ENCODE assay signal across 29 mouse cellular contexts in the genomic region with DNA sequence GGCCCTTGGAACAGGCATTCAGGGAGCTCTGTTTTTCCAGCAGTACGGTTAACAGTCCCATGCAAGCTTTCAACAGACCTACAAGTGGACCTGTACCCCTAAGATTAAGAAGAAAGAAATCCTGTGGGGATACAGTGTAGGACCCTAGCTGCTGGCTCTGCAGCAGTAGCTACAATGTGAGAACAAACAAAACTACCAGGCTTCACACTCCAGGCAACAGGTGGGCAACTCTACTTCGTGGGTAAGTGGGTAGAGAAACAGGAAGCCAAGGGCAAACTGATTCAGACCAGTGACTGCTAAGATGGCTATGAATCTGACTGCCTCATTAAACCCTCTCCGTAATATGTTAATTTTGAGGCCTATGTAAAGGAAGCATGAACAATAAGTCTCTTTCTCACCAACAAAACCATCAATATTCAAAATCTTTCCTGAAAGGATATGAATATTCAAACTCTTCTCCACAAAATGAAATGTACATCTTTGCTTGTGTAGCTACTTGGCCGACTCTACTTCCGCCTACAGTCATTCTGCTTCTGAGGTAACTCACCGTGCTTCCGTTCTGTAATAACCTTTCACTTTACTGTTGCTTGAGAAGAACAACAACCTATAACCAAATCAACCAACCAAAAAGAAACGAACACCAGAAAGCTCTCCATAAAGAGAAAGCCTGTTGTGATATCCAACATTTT. TPM values are rescaled to one million over a fixed set of nuclear protein-coding genes. Genes with fewer than 3 reads are reported as not detected.
DNase-seq lines count a peak whose midpoint lies in the region; ATAC-seq and TF ChIP-seq lines count a peak whose summit lies in the region.
"Had no signal": no experiment of that assay in that cellular context is flagged by ENCODE, and none has a peak within 500 bp of the region (broad histone marks: within the 10 kb centered on the region; RNA-seq: fewer than 3 reads in every experiment).

No protein-coding gene starts in this region.

- peak in 1 of 2 experiments; percentile 21 for DNase-seq in left cerebral cortex, adult 2 months (ENCODE audit: extremely low spot score in 1 of 2, low spot score in 2 of 2)
- DNase-seq in left cerebral cortex, postnatal 14 days (ENCODE audit: low spot score in 2 of 2) = no peak
- DNase-seq in B cell, adult 2 months = peak; percentile 46 to 51
- DNase-seq in CH12.LX (ENCODE audit: extremely low read depth) = peak; percentile 48
- DNase-seq in naive thymus-derived CD4-positive, alpha-beta T cell, adult 2 months (ENCODE audit: low read depth) = peak; percentile 37
- no peak for DNase-seq in hindbrain, embryonic 10.5 days (ENCODE audit: low spot score)
- DNase-seq in stomach, postnatal 0 days (ENCODE audit: low spot score) = no peak
- DNase-seq: cerebellum, adult 2 months; cerebellum, postnatal 25 days; embryo, embryonic 11 days; gastrocnemius, postnatal 14 days; heart, adult 2 months; heart, postnatal 14 days; kidney, adult 2 months; liver, postnatal 0 days; right cerebral cortex, postnatal 25 days had no signal

- H3K4me1 ChIP-seq in CH12.LX (ENCODE audit: control insufficient read depth in 1 of 2, insufficient read depth in 2 of 2) = peaks cover 0 to 15% of the 10 kb centered on the region in 2 experiments; a peak in 2 of 4 replicates
- H3K4me1 ChIP-seq in hindbrain, embryonic 10.5 days (replicated peaks) = no peaks in the 10 kb centered on the region
- no peaks in the 10 kb centered on the region for H3K4me1 ChIP-seq in stomach, postnatal 0 days (replicated peaks; ENCODE audit: control insufficient read depth, insufficient read depth)
- H3K4me1 ChIP-seq: embryonic facial prominence, embryonic 13.5 days; forebrain, embryonic 13.5 days; hindbrain, embryonic 13.5 days; limb, embryonic 12.5 days; midbrain, embryonic 10.5 days had no signal

- no peak overlapping the region; the same call in 1 of the 2 replicates for H3K4me2 ChIP-seq in CH12.LX (ENCODE audit: insufficient read depth, low read depth, poor library complexity, severe bottlenecking)
- H3K4me2 ChIP-seq in stomach, postnatal 0 days (replicated peaks; ENCODE audit: low read depth) = no peak overlapping the region
- H3K4me2 ChIP-seq: embryonic facial prominence, embryonic 13.5 days; forebrain, embryonic 13.5 days; heart, embryonic 13.5 days; hindbrain, embryonic 13.5 days; limb, embryonic 12.5 days; liver, embryonic 11.5 days had no signal

- dilution Hi-C loops in CH12.LX (cut with MboI; ENCODE audit: extremely low pct_ligation_motif_present, extremely low pct_unique_long_range_greater_than_20kb, low sequenced_read_pairs) = no loop called here

- in situ Hi-C loops in CH12.LX (cut with MboI; ENCODE audit: low pct_ligation_motif_present, low pct_unique_long_range_greater_than_20kb, low sequenced_read_pairs) = no loop called here

- H3K27me3 ChIP-seq in CH12.LX (replicated peaks) = no peaks in the 10 kb centered on the region
- no peaks in the 10 kb centered on the region for H3K27me3 ChIP-seq in hindbrain, embryonic 10.5 days (ENCODE audit: insufficient read depth, poor library complexity, severe bottlenecking)
- no peaks in the 10 kb centered on the region for H3K27me3 ChIP-seq in stomach, postnatal 0 days (ENCODE audit: control insufficient read depth, insufficient read depth, low read length)
- H3K27me3 ChIP-seq: embryonic facial prominence, embryonic 13.5 days; forebrain, embryonic 13.5 days; heart, embryonic 13.5 days; hindbrain, embryonic 13.5 days; limb, embryonic 12.5 days had no signal

- H3K9ac ChIP-seq in CH12.LX (ENCODE audit: insufficient read depth, low read depth) = no peak overlapping the region
- H3K9ac ChIP-seq in stomach, postnatal 0 days (ENCODE audit: low read length) = no peak overlapping the region
- H3K9ac ChIP-seq: embryonic facial prominence, embryonic 13.5 days; forebrain, embryonic 13.5 days; heart, embryonic 13.5 days; hindbrain, embryonic 13.5 days; limb, embryonic 12.5 days; liver, postnatal 0 days had no signal

- no peak for ATAC-seq in cerebellum, adult (ENCODE audit: insufficient number of reproducible peaks, low FRiP score, low TSS enrichment)
- no peak for ATAC-seq in stomach, postnatal 0 days (ENCODE audit: low FRiP score, low TSS enrichment)
- ATAC-seq: forebrain, embryonic 13.5 days; liver, postnatal 0 days; lung, postnatal 0 days; midbrain, embryonic 16.5 days had no signal

- peak overlapping the region; percentile 60 for H3K27ac ChIP-seq in left cerebral cortex, adult 2 months
- H3K27ac ChIP-seq in CH12.LX (ENCODE audit: insufficient read depth, low read depth) = no peak overlapping the region
- no peak overlapping the region for H3K27ac ChIP-seq in hindbrain, embryonic 10.5 days
- H3K27ac ChIP-seq in stomach, postnatal 0 days (replicated peaks) = no peak overlapping the region
- H3K27ac ChIP-seq: embryonic facial prominence, embryonic 13.5 days; forebrain, embryonic 13.5 days; heart, adult 2 months; heart, embryonic 13.5 days; hindbrain, embryonic 13.5 days; kidney, postnatal 0 days; limb, embryonic 12.5 days; midbrain, embryonic 10.5 days had no signal

- H3K4me3 ChIP-seq in left cerebral cortex, adult 2 months = no peak overlapping the region
- no peak overlapping the region for H3K4me3 ChIP-seq in CH12.LX (replicated peaks in 1 of 3; ENCODE audit: low read depth in 2 of 3, low read length in 2 of 3, poor library complexity in 1 of 3)
- no peak overlapping the region for H3K4me3 ChIP-seq in hindbrain, embryonic 10.5 days
- no peak overlapping the region for H3K4me3 ChIP-seq in stomach, postnatal 0 days (ENCODE audit: low read depth, low read length)
- H3K4me3 ChIP-seq: embryonic facial prominence, embryonic 13.5 days; erythroblast, embryonic 14.5 days; forebrain, embryonic 13.5 days; heart, adult 2 months; heart, embryonic 13.5 days; hindbrain, embryonic 13.5 days; limb, embryonic 12.5 days; midbrain, embryonic 10.5 days; myocyte had no signal

- H3K9me3 ChIP-seq in CH12.LX (replicated peaks; ENCODE audit: low read length) = no peaks in the 10 kb centered on the region
- H3K9me3 ChIP-seq in hindbrain, embryonic 10.5 days = no peaks in the 10 kb centered on the region
- H3K9me3 ChIP-seq in stomach, postnatal 0 days (ENCODE audit: control insufficient read depth, low read length) = no peaks in the 10 kb centered on the region
- H3K9me3 ChIP-seq: embryonic facial prominence, embryonic 13.5 days; forebrain, embryonic 13.5 days; heart, embryonic 13.5 days; hindbrain, embryonic 13.5 days; limb, embryonic 12.5 days; midbrain, embryonic 10.5 days had no signal

- H3K36me3 ChIP-seq in CH12.LX (replicated peaks in 1 of 2; ENCODE audit: control insufficient read depth in 1 of 2, insufficient read depth in 1 of 2, low read length in 1 of 2) = peaks cover 3 to 13% of the 10 kb centered on the region in 2 experiments
- H3K36me3 ChIP-seq in hindbrain, embryonic 10.5 days = peaks cover 22% of the 10 kb centered on the region
- H3K36me3 ChIP-seq in stomach, postnatal 0 days (ENCODE audit: control insufficient read depth, insufficient read depth, low read length) = no peaks in the 10 kb centered on the region
- H3K36me3 ChIP-seq: hindbrain, embryonic 13.5 days had no signal

- WGBS in hindbrain, embryonic 10.5 days = 89% methylated on average over 8 of the region's 8 CpGs
- WGBS in stomach, postnatal 0 days = 90% methylated on average over 8 of the region's 8 CpGs

- intact Hi-C loops in left cerebral cortex, adult 2 months (cut with DNase I) = loop anchor here (1.0 to 2.0 kb wide), 3 partner anchors 45 to 143 kb away; no protein-coding TSS in a partner anchor
- intact Hi-C loops in left cerebral cortex, postnatal 14 days (cut with DNase I) = loop anchor here (5.0 kb wide), 2 partner anchors 45 to 130 kb away; no protein-coding TSS in a partner anchor

- no peaks in the 10 kb centered on the region for H3K79me2 ChIP-seq in CH12.LX (replicated peaks; ENCODE audit: control insufficient read depth, extremely low read depth, insufficient read depth, poor library complexity, severe bottlenecking)

- TF ChIP-seq RAD21 in CH12.LX (IDR thresholded peaks at IDR 0.05; ENCODE audit: low read depth, low read length) = no peak

- TF ChIP-seq CTCF in left cerebral cortex, adult 2 months (IDR thresholded peaks at IDR 0.05) = no peak
- no peak for TF ChIP-seq CTCF in CH12.LX (conservative IDR thresholded peaks at IDR 0.05 in 1 of 2, IDR thresholded peaks at IDR 0.05 in 1 of 2; ENCODE audit: low read depth in 2 of 2, low read length in 2 of 2)
- no peak for TF ChIP-seq CTCF in stomach, postnatal 0 days (IDR thresholded peaks at IDR 0.05; ENCODE audit: low read depth)

- no peak; the same call in 1 of the 2 replicates for TF ChIP-seq POLR2A in CH12.LX (IDR thresholded peaks at IDR 0.05; ENCODE audit: low read depth, low read length)

- TF ChIP-seq EP300 in CH12.LX (IDR thresholded peaks at IDR 0.05; ENCODE audit: low read length) = no peak
- no peak for TF ChIP-seq EP300 in stomach, postnatal 0 days (optimal IDR thresholded peaks at IDR 0.05)

TF ChIP-seq in CH12.LX, 34 proteins besides CTCF, POLR2A, EP300 and RAD21 (continues in another document):
- TF ChIP-seq ELF1 (IDR thresholded peaks at IDR 0.05; ENCODE audit: low read depth, low read length) = peak; percentile 70; the same call in 1 of the 2 replicates
- no peak for TF ChIP-seq ETS1 (conservative IDR thresholded peaks at IDR 0.05; ENCODE audit: low read depth, low read length)
- TF ChIP-seq MEF2A (IDR thresholded peaks at IDR 0.05; ENCODE audit: borderline replicate concordance, low read depth, low read length) = no peak
- 0 out of 2 replicates have a peak, but pooled peaks have one; percentile 24 for TF ChIP-seq SIN3A (IDR thresholded peaks at IDR 0.05; ENCODE audit: low read length)
- no peak for TF ChIP-seq MAFK (IDR thresholded peaks at IDR 0.05; ENCODE audit: insufficient replicate concordance, low read length)
- 0 out of 2 replicates have a peak, but pooled peaks have one; percentile 27 for TF ChIP-seq JUND (conservative IDR thresholded peaks at IDR 0.05; ENCODE audit: low read depth, low read length)
- TF ChIP-seq TCF12 (IDR thresholded peaks at IDR 0.05; ENCODE audit: low read depth, low read length) = no peak

RNA-seq across cellular contexts. Expression of gene Zranb3, which starts 25.9 kb away (rescaled TPM):
- total RNA-seq in left cerebral cortex, adult 2 months (2021) = 1 to 10 TPM; 6.8 to 7.8 TPM
- total RNA-seq in left cerebral cortex, postnatal 14 days (2021) = 1 to 10 TPM; 7.7 to 8.0 TPM
- total RNA-seq in CH12.LX (2012; rRNA removed) (9.4 and 12.4 TPM in 2 replicates), CH12.LX (2014; rRNA removed) (13.6 and 14.5 TPM in 2 replicates)
- polyA plus RNA-seq in CH12.LX (2012; ENCODE audit: insufficient read length, low read depth) = 9.9 and 10.4 TPM in 2 replicates
- polyA plus RNA-seq in hindbrain, embryonic 10.5 days (2016; fragmentation: Nextera tagmentation; extraction: Ambion mirVana) = 10.4 and 15.6 TPM in 2 replicates
- polyA plus RNA-seq in stomach, postnatal 0 days (2015; fragmentation: Nextera tagmentation; extraction: Ambion mirVana) = 1.4 and 1.5 TPM in 2 replicates

RNA-seq across cellular contexts. Expression of gene R3hdm1, which starts 26.2 kb away (rescaled TPM):
- total RNA-seq in left cerebral cortex, adult 2 months (2021) = 100 to 1,000 TPM; 505 to 574 TPM
- total RNA-seq in left cerebral cortex, postnatal 14 days (2021) = 100 to 1,000 TPM; 418 to 474 TPM
- 17.8 and 18.8 TPM in 2 replicates for total RNA-seq in CH12.LX (2012; rRNA removed)
- total RNA-seq in CH12.LX (2014; rRNA removed) = 27.8 and 33.9 TPM in 2 replicates
- polyA plus RNA-seq in CH12.LX (2012; ENCODE audit: insufficient read length, low read depth) = 56.7 and 75.7 TPM in 2 replicates
- 75.5 and 79.0 TPM in 2 replicates for polyA plus RNA-seq in hindbrain, embryonic 10.5 days (2016; fragmentation: Nextera tagmentation; extraction: Ambion mirVana)
- 23.7 and 29.6 TPM in 2 replicates for polyA plus RNA-seq in stomach, postnatal 0 days (2015; fragmentation: Nextera tagmentation; extraction: Ambion mirVana)

Comparison
In these comparisons a context has a peak if more than half of its experiments do, and no peak if none do; other contexts are left out.
1. DNase-seq: peak in B cell, adult 2 months (2 of 2), CH12.LX (single experiment) and naive thymus-derived CD4-positive, alpha-beta T cell, adult 2 months (single experiment); none in left cerebral cortex, postnatal 14 days (0 of 2), hindbrain, embryonic 10.5 days (single experiment) and stomach, postnatal 0 days (single experiment).
2. RNA of gene R3hdm1, which starts 26.2 kb away (total RNA-seq): 505 to 574 TPM in left cerebral cortex, adult 2 months and 418 to 474 TPM in left cerebral cortex, postnatal 14 days; 17.8 to 33.9 TPM in CH12.LX; every median in the first group is over 10 times any median in the second.